Mouse (Mus musculus): ENCODE measurements around the gene Kntc1. TPM values are rescaled to one million over a fixed set of nuclear protein-coding genes. Genes with fewer than 3 reads are reported as not detected.

The Kntc1 gene
- total RNA-seq, 2 experiments from 2014 or later: 4.5 to 4.9 TPM

- no peak for DNase-seq (ENCODE audit: low spot score in 2 of 2)
Measured at GRCm38 (mm10) chr5:123808541-123808940, 59.0 kb downstream of the Kntc1 start.

DNA sequence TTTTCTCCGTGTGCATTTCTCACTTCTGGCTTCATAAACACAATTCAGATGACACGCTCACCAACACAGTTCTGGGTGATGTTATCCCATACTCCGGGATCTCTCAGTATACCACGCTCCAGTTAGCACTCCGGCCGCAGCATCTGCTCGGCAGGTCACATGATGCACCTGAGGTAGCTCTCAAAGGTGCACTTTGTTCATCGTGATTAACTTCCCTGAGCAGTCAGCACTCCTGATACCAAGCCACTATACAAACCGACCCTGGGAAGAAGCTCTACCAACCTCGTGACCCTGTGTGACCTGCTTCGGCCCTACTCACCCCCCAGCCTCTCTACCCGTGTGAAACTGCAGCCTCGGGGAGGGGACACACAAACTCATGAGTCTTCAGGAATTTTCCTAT lies 59.6 kb downstream of the Kntc1 start:
- DNase-seq (ENCODE audit: low spot score in 2 of 2): no peak

DNA sequence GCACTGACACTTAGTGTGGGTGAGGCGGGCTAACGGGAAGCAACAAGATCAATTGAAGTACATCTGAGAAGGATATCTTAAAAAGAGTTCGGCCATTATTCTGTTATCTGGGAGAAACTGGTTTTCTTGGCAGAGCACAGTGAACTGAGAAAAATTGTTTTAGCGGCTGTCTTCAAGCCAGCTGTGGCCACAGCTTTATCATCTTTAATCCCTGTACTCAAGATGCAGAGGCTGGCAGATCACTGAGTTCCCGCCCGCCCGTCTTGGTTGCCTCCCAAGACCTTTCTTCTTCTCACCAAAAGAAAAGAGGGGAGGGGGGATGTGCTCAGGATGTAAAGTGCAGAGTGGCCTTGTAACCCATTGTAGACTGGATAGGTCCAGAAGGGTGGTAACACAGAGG lies 67.4 kb downstream of the Kntc1 start:
- DNase-seq (ENCODE audit: low spot score in 2 of 2): no peak

DNA sequence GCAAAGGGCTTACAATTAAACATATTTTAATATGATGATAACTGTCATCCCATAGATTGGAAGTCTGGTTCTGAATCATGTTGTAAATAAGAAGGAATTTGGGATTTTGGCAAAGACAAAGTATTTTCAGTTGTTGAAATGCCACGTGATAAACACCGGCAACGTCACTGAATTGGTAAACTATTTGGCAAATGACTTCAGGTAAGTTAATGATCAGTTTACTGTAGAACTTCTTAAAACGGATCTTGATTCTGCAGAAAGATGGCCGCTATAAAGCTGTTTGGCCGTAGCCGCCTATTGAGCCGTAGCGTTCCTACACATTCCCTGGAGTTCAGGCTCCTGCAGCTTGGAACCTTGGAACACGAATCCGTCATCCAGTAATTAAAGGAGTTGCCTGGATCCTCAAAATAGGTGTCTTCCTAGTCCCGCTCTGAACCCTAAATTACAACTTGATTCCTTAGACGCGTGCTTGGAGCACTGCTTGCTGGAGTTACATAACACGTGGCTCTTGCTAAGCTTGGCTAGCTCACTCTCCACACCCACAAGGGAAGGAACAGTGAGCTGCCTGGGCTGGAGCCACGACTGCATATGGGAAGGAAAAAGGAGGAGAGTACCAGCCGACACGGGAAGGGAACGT lies 69.5 kb downstream of the Kntc1 start:
- no peak for DNase-seq (ENCODE audit: low spot score in 2 of 2)

- no peak for DNase-seq (ENCODE audit: low spot score in 2 of 2)
Measured at GRCm38 (mm10) chr5:123820501-123821263, 71.2 kb downstream of the Kntc1 start.

GRCm38 (mm10) chr5:123821264-123821571 lies 71.7 kb downstream of the Kntc1 start:
- DNase-seq (ENCODE audit: low spot score in 2 of 2): no peak

DNA sequence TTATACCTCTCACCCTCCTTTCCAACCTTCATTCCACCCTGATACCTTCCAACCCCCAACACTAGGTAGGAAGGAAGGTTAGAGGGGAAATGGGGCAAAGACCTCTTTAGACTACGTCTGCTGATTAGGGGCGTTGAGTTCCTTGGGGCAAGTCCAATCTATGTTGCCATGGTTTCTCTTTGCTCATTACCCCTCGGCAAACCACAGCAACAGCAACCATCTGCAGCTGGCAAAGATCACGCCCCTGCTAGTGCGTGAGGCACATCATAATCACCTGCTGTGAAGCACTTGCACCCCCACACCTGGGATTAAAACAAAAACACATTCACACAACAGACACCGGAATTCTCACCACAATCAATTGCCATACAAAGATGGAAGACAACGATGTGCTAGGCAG lies 73.2 kb downstream of the Kntc1 start:
- peak; percentile 23 to 26 for DNase-seq (ENCODE audit: low spot score in 2 of 2)

DNA sequence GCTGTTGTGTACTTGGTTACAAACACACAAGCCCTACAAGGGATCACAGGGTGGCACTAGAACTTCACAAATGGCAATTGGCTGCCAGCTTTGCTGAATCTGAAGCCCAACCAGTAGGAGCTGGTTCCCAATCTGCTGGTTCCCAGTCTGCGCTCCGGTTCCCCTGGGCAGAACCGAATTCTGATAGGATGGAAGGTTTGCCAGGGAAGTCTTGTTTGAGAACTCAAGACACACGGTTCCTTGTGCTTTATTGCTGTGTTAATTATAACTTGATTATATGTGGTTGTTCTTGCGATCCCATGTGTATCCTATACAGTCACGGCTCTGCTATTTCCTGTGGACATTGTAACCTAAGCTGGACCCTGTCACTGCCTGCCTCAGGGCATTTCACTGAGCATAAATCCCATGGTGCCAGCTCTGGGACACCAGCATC lies 78.2 kb downstream of the Kntc1 start:
- DNase-seq (ENCODE audit: low spot score in 2 of 2): peak; percentile 46 to 64

GRCm38 (mm10) chr5:123832309-123832708 lies 82.8 kb downstream of the Kntc1 start:
- DNase-seq (ENCODE audit: low spot score in 2 of 2): no peak

DNA sequence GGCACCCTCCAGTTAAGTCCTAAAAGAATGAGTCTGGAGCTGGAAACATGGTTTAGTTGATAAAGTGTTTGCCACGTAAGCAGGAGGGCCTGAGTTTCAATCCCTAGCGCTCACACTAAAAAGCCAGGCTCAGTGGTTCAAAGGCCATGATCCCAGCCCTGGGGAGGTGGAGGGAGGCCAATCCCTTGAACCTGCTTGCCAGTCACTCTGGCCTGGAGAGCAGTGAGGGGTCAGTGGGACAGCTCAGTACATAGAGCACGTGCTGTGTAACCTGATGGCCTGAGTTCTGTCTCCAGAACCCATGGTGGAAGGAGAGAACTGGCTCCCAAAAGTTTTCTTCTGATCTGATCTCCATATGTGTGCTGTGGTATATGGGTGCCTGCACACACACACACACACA lies 85.3 kb downstream of the Kntc1 start:
- DNase-seq (ENCODE audit: low spot score in 2 of 2): no peak

- DNase-seq (ENCODE audit: low spot score in 2 of 2): no peak
Measured at GRCm38 (mm10) chr5:123837371-123837770, 87.9 kb downstream of the Kntc1 start.

DNA sequence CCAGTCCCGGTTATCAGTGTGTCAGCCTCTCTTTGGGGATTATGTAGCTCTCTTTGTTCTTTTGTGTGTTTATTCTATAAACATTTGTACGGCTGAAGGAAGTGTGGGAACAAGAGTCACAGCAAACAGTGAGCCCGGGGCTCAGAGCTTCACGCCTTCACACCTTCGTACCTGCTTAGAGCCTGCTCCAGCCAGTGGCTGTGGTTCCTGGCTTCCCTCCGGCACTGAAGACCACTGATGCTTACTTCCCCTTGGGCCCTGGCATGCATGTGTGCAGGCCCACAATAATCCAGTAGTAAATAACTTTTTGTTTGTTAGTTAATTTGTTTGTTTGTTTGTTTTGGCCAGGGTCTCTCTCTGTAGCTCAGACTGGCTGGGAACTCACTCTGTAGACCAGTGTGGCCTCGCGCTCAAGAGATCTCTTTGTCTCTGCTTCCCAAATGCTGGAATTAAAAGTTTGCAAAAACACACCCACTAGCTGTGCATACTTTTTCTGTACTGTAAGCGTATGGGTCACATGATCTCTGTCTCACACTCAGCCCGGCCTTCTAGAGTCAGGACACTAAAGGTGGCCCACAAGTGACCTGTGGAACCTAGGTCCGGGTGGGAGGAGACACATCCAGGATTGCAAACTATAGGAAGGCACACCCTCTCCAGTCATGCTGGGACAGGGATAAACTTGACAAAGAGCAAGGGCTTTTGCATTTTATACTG lies 92.9 kb downstream of the Kntc1 start:
- DNase-seq (ENCODE audit: low spot score in 2 of 2): no peak

- DNase-seq (ENCODE audit: low spot score in 2 of 2): no peak
Measured at GRCm38 (mm10) chr5:123842935-123843282, 93.4 kb downstream of the Kntc1 start.

DNA sequence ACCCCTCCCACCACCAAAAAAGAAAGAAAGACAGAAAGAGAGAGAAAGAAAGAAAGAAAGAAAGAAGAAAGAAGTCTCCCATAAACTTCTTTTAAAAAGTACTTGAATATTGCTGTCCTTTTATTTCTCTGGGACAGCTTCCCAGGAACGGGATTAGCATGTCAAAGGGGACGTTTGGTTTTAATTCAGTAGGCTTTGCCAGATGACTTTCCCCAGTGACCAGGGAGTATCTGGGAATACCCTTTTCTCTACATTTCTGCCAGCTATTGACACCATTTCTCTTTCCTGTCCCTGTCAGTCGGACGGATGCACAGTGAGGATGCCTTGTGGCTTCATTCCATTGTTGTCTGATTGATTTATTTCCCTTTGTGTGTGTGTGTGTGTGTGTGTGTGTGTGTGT lies 94.3 kb downstream of the Kntc1 start:
- no peak for DNase-seq (ENCODE audit: low spot score in 2 of 2)

- DNase-seq (ENCODE audit: low spot score in 2 of 2): no peak
Measured at GRCm38 (mm10) chr5:123844316-123844715, 94.8 kb downstream of the Kntc1 start.

DNA sequence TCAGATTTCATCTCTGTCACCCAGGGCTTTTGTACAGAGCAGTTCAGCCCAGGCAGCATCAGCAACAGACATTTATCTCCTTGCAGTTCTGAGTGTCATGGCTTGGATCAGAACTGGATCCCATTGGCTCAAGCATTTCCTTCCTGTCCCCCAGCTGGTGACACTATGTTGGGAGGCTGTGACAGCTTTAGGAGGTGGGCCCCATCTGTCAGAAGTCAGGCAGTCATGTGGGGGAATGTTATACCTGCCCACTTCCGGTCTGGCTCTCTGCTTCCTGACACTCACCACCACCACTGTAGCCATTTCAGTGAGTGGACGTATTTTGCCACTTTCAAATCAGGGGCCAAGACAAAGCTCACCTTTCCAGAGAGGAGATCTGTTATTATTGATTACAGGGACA lies 101.9 kb downstream of the Kntc1 start:
- DNase-seq (ENCODE audit: low spot score in 2 of 2): no peak

DNA sequence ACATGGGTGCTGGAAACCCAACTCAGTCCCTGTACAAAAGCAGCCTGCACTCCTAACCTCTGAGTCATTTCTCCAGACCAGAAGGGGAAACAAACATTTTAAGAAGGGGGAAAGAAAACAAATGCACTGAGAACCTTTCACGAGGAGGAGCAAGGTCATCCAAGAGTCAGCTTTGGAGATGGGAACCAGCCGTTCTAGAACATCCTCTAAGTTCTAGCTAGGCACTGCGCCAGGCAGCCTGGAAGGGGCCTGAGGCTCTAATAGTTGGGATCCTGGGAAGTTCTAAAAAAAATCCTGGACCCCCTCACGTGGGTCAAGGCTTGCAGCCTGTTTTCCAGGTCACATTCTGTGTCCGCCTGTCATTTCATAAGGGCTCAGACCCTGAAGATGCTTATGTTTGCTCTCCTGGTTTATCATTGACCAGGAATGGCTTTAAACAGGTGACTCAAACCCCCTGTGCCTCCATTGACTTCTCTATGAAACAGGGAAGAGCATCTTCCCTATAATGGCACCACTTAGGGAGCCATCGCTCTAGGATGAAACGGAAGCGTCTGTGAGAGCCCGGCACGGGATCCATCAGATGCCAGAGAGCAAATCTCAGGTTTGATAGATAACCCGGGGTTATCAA lies 104.5 kb downstream of the Kntc1 start:
- no peak for DNase-seq (ENCODE audit: low spot score in 2 of 2)

GRCm38 (mm10) chr5:123854511-123854910 lies 105.0 kb downstream of the Kntc1 start:
- no peak for DNase-seq (ENCODE audit: low spot score in 2 of 2)

GRCm38 (mm10) chr5:123858798-123859197 lies 109.3 kb downstream of the Kntc1 start:
- DNase-seq (ENCODE audit: low spot score in 2 of 2): no peak

- no peak for DNase-seq (ENCODE audit: low spot score in 2 of 2)
Measured at GRCm38 (mm10) chr5:123862374-123863350, 113.1 kb downstream of the Kntc1 start.

GRCm38 (mm10) chr5:123863934-123864333 lies 114.4 kb downstream of the Kntc1 start:
- DNase-seq (ENCODE audit: low spot score in 2 of 2): no peak

Measured in layer of hippocampus, postnatal 10 days (tissue).